Mouse (Mus musculus): ENCODE data around the gene Tead1.
A peak's percentile ranks its signal among the peaks of the same experiment; 100 is the strongest.

The Tead1 gene

GRCm38 (mm10) chr7:112679171-112679512 is at the start of gene Tead1:
Gene Tead1, plus strand, starts transcription at chr7:112679318.
- DNase-seq (ENCODE audit: low spot score in 2 of 2), result peak; percentile 18 to 22

- no peak for DNase-seq (ENCODE audit: low spot score in 2 of 2)
These were observed 44.5 kb upstream of the Tead1 start for GRCm38 (mm10) chr7:112634505-112635213.

GRCm38 (mm10) chr7:112635936-112636335 is 43.2 kb upstream of the Tead1 start:
- no peak for DNase-seq (ENCODE audit: low spot score in 2 of 2)

- DNase-seq (ENCODE audit: low spot score in 2 of 2), result no peak
These were observed 35.1 kb upstream of the Tead1 start for GRCm38 (mm10) chr7:112643866-112644543.

GRCm38 (mm10) chr7:112644701-112645100 is 34.4 kb upstream of the Tead1 start:
- no peak for DNase-seq (ENCODE audit: low spot score in 2 of 2)

- DNase-seq (ENCODE audit: low spot score in 2 of 2), result no peak
These were observed 33.4 kb upstream of the Tead1 start for GRCm38 (mm10) chr7:112645724-112646123.

GRCm38 (mm10) chr7:112647417-112647816 is 31.7 kb upstream of the Tead1 start:
- no peak for DNase-seq (ENCODE audit: low spot score in 2 of 2)

GRCm38 (mm10) chr7:112656141-112656662 is 22.9 kb upstream of the Tead1 start:
- DNase-seq (ENCODE audit: low spot score in 2 of 2), result peak in 1 of 2 experiments; percentile 3

GRCm38 (mm10) chr7:112658939-112659338 is 20.2 kb upstream of the Tead1 start:
- DNase-seq (ENCODE audit: low spot score in 2 of 2), result no peak

- DNase-seq (ENCODE audit: low spot score in 2 of 2), result no peak
These were observed 19.3 kb upstream of the Tead1 start for GRCm38 (mm10) chr7:112659816-112660215.

- no peak for DNase-seq (ENCODE audit: low spot score in 2 of 2)
These were observed 18.8 kb upstream of the Tead1 start for GRCm38 (mm10) chr7:112660325-112660724.

- no peak for DNase-seq (ENCODE audit: low spot score in 2 of 2)
These were observed 16.5 kb upstream of the Tead1 start for GRCm38 (mm10) chr7:112662398-112663313.

- DNase-seq (ENCODE audit: low spot score in 2 of 2), result peak in 1 of 2 experiments; percentile 10
These were observed 15.7 kb upstream of the Tead1 start for GRCm38 (mm10) chr7:112663314-112663966.

GRCm38 (mm10) chr7:112669993-112670392 is 9.1 kb upstream of the Tead1 start:
- no peak for DNase-seq (ENCODE audit: low spot score in 2 of 2)

GRCm38 (mm10) chr7:112678418-112679170 is 524 bp upstream of the Tead1 start:
- DNase-seq (ENCODE audit: low spot score in 2 of 2), result no peak

GRCm38 (mm10) chr7:112679513-112680245 is 561 bp downstream of the Tead1 start:
- peak in 1 of 2 experiments; percentile 2 for DNase-seq (ENCODE audit: low spot score in 2 of 2)

GRCm38 (mm10) chr7:112680498-112681251 is 1.6 kb downstream of the Tead1 start:
- no peak for DNase-seq (ENCODE audit: low spot score in 2 of 2)

- DNase-seq (ENCODE audit: low spot score in 2 of 2), result no peak
These were observed 5.8 kb downstream of the Tead1 start for GRCm38 (mm10) chr7:112684626-112685561.
